Mouse (Mus musculus) 3T3-L1 (cell line): Measurements from ENCODE around the gene AC170998.1.
"Not testable (repeated sequence)": the region's sequence is repeated elsewhere in the genome, so short reads cannot be mapped to it uniquely, and the experiment has no call there.

ENCODE experiments used
- DNase-seq: peaks from one replicate; pipeline ENCODE4 v3.0.0-alpha.2; 2015; ENCODE audit warnings: low read depth, low spot score

AC170998.1 gene

DNA sequence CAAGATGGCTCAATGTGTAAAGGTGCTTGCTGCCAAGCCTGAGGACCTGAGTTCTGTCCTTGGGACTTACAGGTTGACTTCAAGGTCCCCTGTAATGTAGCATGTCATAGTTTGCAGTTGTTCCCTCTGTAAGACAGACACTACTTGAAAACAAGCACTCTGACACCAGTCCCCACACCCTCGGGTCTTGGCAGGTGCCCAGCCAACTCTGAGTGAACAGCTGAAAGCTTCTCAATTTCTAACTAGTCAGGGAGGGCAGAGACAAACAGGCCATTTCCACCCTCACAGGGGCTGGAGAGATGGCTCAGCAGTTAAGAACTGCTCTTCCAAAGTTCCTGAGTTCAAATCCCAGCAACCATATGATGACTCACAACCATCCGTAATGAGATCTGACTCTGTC lies 31.6 kb downstream of the AC170998.1 start:
- no peak for DNase-seq

DNA sequence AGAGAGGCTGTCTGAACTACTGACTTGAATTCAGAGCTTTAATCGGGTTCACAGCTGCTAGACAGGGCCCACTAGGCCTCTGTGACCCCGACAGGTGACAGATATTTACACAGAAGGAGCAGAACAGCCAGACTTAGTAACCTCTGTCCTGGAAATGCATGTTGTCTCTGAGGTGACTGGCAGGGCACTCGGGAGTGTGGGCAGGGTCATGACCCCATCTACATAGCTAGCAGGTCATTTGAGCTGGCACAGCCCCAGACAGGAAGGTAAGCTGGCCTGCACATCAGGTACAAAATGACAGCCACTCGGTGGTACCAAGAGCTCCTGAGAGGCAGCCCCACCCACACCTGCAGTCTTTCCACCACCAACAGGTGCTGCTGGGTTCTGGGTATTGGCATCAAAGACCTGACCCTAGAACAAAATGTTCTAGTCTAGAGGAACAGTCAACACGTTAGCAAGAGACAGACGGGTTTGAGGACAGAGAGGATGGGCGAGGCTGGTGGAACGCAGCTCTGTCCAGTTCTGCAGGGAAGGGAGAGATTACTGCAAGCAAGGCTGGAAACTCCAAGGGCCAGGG lies 34.9 kb downstream of the AC170998.1 start:
- no peak for DNase-seq

DNA sequence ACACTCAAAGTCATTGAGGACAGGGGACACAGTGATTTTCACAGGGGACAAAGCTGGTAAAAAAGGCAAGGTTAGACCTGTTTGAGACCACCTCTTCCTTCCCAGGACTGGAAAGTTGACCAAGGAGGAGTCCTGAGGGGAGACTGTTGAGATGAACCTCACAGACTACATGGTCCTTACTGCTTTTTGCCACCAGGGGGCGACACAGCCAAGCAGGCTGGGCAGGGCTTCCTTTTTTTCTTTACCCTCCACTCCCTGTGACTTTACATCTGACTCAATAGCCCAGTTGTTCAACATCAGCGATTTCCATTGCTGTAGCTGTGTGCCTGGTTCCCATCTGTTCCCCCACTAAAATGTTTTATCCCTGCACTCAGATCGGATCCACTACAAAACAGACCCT lies 36.0 kb downstream of the AC170998.1 start:
- DNase-seq: peak; percentile 85

DNA sequence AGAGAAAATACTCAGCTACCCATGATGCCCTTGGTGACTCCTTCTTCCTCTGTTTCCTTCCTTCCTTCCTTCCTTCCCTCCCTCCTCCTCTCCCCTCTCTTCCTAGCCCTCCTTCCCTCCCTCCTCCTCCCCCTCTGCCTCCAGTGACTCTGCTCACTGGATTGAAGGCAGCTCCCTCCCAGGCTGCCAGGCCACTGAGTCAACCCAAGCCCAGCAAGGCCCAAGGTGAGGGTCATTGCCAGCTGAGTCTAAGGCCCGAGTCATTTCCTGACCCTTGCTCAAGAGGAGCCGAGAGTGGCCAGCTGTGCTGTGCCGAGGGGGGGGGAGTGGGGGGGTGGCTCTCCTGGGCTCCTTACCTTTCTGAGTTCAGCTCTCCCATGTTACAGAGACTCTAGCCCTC lies 40.3 kb downstream of the AC170998.1 start:
- peak; percentile 72 for DNase-seq

DNA sequence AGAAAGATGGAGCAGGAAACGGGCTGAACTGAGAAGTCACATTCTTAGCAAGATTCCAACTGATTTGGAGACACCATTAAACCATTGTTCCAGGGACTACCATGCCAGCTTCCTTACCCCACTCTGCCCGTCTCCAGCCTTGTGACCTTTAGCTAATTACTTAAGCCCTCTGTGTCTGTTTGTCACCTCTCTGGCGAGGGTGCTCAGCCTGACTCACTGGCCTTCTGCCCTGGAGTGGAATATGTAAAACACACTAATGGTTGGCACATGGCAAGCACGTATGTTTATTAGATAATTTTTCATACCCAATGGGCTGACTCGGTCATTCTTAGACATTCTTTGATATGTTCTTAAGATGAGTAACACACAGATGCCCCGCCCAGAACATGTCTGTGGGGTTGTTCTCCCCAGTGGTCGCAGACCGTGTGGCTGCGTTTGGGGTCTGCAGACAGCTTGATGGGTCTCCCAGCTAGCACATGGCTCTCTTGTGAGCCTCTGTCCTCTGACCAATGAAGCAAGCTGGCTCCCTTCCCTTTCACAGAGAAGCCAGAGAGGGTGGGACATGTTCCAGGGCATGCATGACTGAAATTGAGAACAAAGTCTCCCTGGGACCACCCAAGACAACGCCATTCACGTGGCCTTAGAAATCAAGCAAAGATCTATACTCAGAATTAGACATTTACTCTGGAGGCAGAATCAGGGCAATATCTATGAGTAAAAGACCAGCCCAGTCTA lies 41.1 kb downstream of the AC170998.1 start:
- no peak for DNase-seq

DNA sequence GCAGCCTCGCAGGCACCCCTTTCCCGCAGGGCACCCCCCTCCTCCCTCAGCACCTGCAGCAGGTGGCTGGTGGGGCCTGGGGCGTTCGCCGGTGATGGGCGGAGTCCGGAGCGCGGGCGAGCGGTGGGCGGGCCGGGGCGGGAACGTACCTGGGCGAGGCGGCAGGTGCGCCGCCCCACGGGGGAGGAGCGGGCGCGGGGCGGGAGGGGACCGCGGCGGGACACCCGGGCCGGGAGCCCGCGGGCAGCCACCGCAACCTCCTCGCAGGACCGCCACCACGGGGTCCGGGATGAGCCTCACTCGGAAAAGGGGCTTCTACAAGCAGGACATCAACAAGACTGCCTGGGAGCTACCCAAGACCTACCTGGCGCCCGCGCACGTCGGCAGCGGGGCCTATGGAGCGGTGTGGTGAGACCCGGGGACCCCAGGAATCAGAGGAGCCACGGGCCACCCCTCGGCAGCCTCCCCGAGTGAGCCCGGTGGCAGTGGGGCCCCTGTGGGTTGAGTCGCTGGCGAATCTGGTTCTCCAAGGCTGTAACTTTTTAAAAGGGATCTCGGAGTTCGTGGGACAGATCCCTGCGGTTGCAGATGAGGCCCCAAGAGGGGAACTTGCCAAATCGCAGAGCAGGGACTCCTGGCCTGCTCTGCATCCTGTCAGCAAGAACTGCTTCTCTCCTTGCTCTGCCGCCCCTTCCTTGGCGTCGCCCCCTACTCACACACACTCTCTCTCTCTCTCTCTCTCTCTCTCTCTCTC lies 43.4 kb downstream of the AC170998.1 start, which contains the start of gene Mapk13:
Gene Mapk13, plus strand, starts transcription at position 177 of the 754 bp plus-strand sequence.
- DNase-seq: no peak

DNA sequence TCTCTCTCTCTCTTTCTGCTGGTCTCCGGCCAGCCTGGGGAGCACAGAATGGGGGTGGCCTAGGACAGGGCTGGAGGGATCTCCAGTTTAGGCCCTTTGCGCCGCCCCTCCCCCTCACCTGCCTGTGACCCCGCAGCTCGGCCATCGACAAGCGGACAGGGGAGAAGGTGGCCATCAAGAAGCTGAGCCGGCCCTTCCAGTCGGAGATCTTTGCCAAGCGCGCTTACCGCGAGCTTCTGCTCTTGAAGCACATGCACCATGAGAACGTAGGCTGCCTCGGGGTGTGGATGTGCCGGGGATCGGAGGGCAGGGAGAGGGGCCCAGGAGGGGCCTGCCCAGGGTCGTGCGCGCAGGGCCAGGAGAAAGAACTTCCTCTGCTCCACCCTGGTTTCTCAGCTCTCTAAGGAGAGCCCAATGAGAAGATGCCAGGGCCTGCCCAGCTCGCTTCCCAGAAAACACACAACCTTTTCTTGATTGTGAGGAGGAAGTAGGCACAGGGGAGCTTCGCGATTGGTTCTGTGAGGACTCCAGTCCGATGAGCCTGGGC lies 44.1 kb downstream of the AC170998.1 start:
- DNase-seq: no peak

DNA sequence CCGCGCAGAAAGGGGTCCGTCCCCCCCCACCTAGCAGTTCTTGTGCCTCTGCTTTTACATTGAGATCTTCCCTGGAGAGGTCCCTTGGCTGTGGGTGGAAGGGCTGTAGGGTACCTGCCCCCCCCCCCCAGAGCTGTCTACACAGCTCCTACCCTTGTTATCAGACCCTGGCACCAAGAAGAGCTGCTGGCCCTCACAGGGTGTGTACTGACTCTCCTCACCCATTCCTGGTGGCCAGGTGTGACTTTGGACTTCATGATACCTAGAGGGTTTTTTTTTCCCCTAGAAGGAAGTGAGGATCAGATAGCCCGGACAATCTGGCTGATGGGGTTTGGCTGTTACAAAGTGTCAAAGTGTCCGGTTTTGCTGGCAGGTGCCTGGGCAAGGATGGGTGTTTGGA lies 45.4 kb downstream of the AC170998.1 start:
- DNase-seq: no peak

DNA sequence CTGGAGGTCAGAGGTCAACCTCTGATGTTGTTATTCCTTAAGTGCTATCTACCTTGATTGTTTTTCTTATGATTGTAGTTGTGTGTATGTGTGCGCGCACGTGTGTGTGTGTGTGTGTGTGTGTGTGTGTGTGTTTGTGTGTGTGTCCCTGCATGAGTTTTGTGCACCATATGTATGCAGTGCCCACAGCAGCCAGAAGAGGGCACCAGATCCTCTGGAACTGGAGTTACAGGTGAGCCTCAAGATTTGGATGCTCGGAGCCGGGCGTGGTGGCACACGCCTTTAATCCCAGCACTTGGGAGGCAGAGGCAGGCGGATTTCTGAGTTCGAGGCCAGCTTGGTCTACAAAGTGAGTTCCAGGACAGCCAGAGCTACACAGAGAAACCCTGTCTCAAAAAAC lies 48.4 kb downstream of the AC170998.1 start:
- DNase-seq: not testable (repeated sequence)

DNA sequence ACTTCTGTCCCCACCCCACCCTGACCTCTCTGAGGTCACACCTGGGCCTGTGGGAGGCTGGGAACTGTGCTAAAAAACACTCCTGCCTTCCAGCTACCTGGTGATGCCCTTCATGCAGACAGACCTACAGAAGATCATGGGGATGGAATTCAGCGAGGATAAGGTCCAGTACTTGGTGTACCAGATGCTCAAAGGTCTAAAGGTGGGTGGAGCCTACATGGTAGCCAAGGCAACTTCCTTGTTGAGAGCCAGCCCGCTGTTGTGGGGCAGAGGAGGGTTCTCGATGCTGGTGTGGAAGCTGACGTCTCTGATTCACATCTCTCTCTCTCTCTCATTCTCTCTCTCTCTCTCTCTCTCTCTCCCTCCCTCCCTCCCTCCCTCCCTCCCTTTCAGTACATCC lies 49.3 kb downstream of the AC170998.1 start:
- DNase-seq: no peak
